In the genomic region with DNA sequence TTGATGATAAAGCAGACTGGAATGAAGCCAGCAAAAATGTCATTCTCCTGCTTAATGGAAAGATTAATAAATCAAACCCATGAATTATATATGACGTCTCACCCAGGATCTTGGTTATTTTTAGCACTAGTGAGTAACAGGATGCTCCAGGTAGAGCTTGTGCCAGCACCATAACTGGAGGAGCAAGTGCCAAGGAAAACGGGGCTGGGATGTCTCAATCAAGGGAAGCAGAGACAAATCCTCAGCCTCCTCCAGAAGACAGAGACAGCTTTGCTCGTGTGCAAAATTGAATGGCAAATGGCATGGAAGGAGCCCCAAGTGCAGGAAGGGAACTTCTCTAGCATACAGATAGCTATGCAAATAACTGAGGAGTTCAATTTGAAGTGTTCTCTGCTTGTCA, we compare ENCODE assay signal across 19 mouse cellular contexts.
DNase-seq lines count a peak whose midpoint lies in the region; ATAC-seq and TF ChIP-seq lines count a peak whose summit lies in the region.
"Had no signal": no experiment of that assay in that cellular context is flagged by ENCODE, and none has a peak within 500 bp of the region (broad histone marks: within the 10 kb centered on the region; RNA-seq: fewer than 3 reads in every experiment).

No protein-coding gene starts in this region.

- DNase-seq in cerebellum, postnatal 14 days = peak; percentile 60 to 64
- no peak for DNase-seq in cerebellum, adult 9-10 months
- DNase-seq in hindbrain, postnatal 0 days (ENCODE audit: low spot score) = peak; percentile 1
- no peak for DNase-seq in hindbrain, embryonic 10.5 days (ENCODE audit: low spot score)
- DNase-seq in brain, embryonic 14.5 days (ENCODE audit: low read depth) = peak; percentile 2
- no peak for DNase-seq in kidney, adult 11 months
- DNase-seq: adrenal gland, adult 2 months; adrenal gland, postnatal 10 days; adrenal gland, postnatal 25 days; cerebellum, adult 11 months; cerebellum, adult 9-11 months; embryo, embryonic 11 days had no signal

- ATAC-seq in hindbrain, postnatal 0 days = no peak
- ATAC-seq: forebrain, embryonic 14.5 days; forebrain, embryonic 16.5 days had no signal

- no peaks in the 10 kb centered on the region for H3K9me3 ChIP-seq in hindbrain, postnatal 0 days (ENCODE audit: low read length)
- no peaks in the 10 kb centered on the region for H3K9me3 ChIP-seq in hindbrain, embryonic 10.5 days
- H3K9me3 ChIP-seq: embryonic facial prominence, embryonic 13.5 days; embryonic facial prominence, embryonic 15.5 days; forebrain, embryonic 10.5 days; forebrain, embryonic 12.5 days had no signal

- no peaks in the 10 kb centered on the region for H3K27me3 ChIP-seq in hindbrain, postnatal 0 days (ENCODE audit: insufficient read depth, low read length)
- peaks cover 46% of the 10 kb centered on the region for H3K27me3 ChIP-seq in hindbrain, embryonic 10.5 days (ENCODE audit: insufficient read depth, poor library complexity, severe bottlenecking)
- H3K27me3 ChIP-seq: embryonic facial prominence, embryonic 15.5 days had no signal

- no peak for TF ChIP-seq CTCF in hindbrain, postnatal 0 days (IDR thresholded peaks at IDR 0.05; ENCODE audit: low read depth)
- TF ChIP-seq CTCF in brain, embryonic 14.5 days (IDR thresholded peaks at IDR 0.05; ENCODE audit: borderline replicate concordance, extremely low read depth, insufficient read depth, insufficient read length) = no peak

- H3K4me1 ChIP-seq in hindbrain, postnatal 0 days (ENCODE audit: insufficient read depth, low read length) = no peaks in the 10 kb centered on the region
- no peaks in the 10 kb centered on the region for H3K4me1 ChIP-seq in hindbrain, embryonic 10.5 days (replicated peaks)
- H3K4me1 ChIP-seq: embryonic facial prominence, embryonic 13.5 days; embryonic facial prominence, embryonic 15.5 days; forebrain, embryonic 10.5 days; forebrain, embryonic 12.5 days had no signal

- 50% methylated on average over 3 of the region's 3 CpGs for WGBS in hindbrain, postnatal 0 days
- 81% methylated on average over 3 of the region's 3 CpGs for WGBS in hindbrain, embryonic 10.5 days

- H3K4me3 ChIP-seq in hindbrain, postnatal 0 days (ENCODE audit: low read length) = no peak overlapping the region
- no peak overlapping the region for H3K4me3 ChIP-seq in hindbrain, embryonic 10.5 days
- H3K4me3 ChIP-seq: embryonic facial prominence, embryonic 13.5 days; embryonic facial prominence, embryonic 15.5 days; erythroblast, embryonic 14.5 days; forebrain, embryonic 10.5 days; forebrain, embryonic 12.5 days had no signal

- no peak overlapping the region for H3K27ac ChIP-seq in hindbrain, postnatal 0 days
- no peak overlapping the region for H3K27ac ChIP-seq in hindbrain, embryonic 10.5 days
- H3K27ac ChIP-seq: embryonic facial prominence, embryonic 13.5 days; embryonic facial prominence, embryonic 15.5 days; forebrain, embryonic 10.5 days; forebrain, embryonic 12.5 days had no signal

- TF ChIP-seq POLR2A in brain, embryonic 14.5 days (IDR thresholded peaks at IDR 0.05; ENCODE audit: borderline replicate concordance, extremely low read depth, insufficient read depth, insufficient read length, poor library complexity, severe bottlenecking) = no peak

- no peaks in the 10 kb centered on the region for H3K36me3 ChIP-seq in hindbrain, postnatal 0 days (ENCODE audit: insufficient read depth, low read length)
- H3K36me3 ChIP-seq in hindbrain, embryonic 10.5 days = no peaks in the 10 kb centered on the region
- H3K36me3 ChIP-seq: embryonic facial prominence, embryonic 13.5 days; embryonic facial prominence, embryonic 15.5 days; forebrain, embryonic 10.5 days; forebrain, embryonic 12.5 days had no signal

- no peak overlapping the region for H3K4me2 ChIP-seq in hindbrain, postnatal 0 days (ENCODE audit: low read depth, low read length)
- H3K4me2 ChIP-seq: embryonic facial prominence, embryonic 13.5 days; embryonic facial prominence, embryonic 15.5 days; forebrain, embryonic 12.5 days had no signal

- no peak overlapping the region for H3K9ac ChIP-seq in hindbrain, postnatal 0 days (replicated peaks; ENCODE audit: low read length)
- H3K9ac ChIP-seq: embryonic facial prominence, embryonic 13.5 days; embryonic facial prominence, embryonic 15.5 days; forebrain, embryonic 12.5 days had no signal

Comparison
In these comparisons a context has a peak if more than half of its experiments do, and no peak if none do; other contexts are left out.
1. DNase-seq: peak in cerebellum, postnatal 14 days (2 of 2), hindbrain, postnatal 0 days (single experiment) and brain, embryonic 14.5 days (single experiment); none in cerebellum, adult 9-10 months (single experiment), hindbrain, embryonic 10.5 days (single experiment) and kidney, adult 11 months (single experiment).